Mouse (Mus musculus): Measurements from ENCODE around the gene Olfr120.
"Not testable (repeated sequence)": the region's sequence is repeated elsewhere in the genome, so short reads cannot be mapped to it uniquely, and the experiment has no call there.

Gene Olfr120

GRCm38 (mm10) chr17:37721508-37721907 is at the start of gene Olfr120:
Gene Olfr120, plus strand, starts transcription at chr17:37721808.
- DNase-seq: no peak

GRCm38 (mm10) chr17:37696264-37696663 is 25.3 kb upstream of the Olfr120 start, which contains the start of gene Olfr119:
Gene Olfr119, plus strand, starts transcription at chr17:37696564.
- not testable (repeated sequence) for DNase-seq

DNA sequence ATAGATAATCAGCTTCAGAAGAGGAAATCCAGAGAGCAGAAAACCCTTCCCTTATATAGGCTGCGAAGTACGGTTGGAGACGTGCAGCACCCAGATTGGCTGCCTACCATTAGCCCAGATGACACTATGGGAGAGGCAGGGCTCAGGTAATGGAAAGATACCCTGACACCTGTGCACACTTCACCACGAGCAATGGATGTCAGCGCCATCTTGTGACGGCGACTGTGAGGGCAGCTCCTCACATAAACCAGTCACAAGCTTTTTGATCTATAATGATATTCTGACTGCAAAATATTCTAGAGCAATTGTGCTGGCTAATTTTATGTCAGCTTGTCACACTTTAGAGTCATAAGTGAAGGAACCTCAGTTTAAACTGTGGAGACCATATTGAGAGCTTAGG is 16.5 kb downstream of the Olfr120 start:
- DNase-seq: no peak

DNA sequence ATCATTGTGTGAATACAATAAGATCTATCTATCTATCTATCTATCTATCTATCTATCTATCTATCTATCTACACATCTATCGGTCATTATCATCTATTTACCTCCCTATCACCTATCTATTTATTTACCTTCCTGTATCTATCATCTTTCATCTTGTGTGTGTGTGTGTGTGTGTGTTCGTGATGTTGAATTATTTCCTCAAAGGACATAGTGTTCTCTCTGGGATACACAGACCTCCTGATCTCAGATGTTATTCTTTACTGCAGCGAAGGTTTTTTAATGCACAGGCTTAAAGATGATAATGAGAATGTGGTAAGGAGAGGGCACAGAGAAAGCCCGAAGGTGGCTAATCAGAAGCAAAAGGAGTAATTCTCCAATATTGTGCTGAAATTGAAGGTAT is 46.7 kb downstream of the Olfr120 start, which contains the start of gene Olfr122:
TSS of gene Olfr122 (plus strand) at position 301 of the 400 bp plus-strand sequence.
- DNase-seq: no peak

Measured in kidney, postnatal 36 days (tissue).